21 mouse cellular contexts compared by ENCODE assay signal in the genomic region with DNA sequence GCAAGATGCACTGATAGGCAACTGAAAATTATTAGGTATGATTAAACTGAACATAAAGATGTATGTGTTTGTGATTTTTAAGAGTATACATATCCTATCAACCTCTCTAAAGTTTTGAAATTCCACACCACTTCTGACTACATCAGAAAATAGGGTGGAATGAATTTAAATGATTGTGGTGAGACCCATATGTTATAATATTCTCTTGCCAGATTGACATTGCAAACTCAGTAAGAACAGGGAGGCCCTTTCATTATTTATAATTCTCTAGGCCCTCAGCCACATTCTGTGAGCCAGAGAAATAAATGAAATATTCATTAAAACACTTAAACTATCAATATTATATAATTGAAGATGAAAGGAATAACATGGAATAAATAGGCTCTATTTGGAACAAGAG.
"Had no signal": no experiment of that assay in that cellular context is flagged by ENCODE, and none has a peak within 500 bp of the region (broad histone marks: within the 10 kb centered on the region; RNA-seq: fewer than 3 reads in every experiment).

No protein-coding gene starts in this region.

- H3K4me3 ChIP-seq: layer of hippocampus, adult 2 months; limb, embryonic 10.5 days; limb, embryonic 13.5 days; liver, embryonic 12.5 days; liver, embryonic 15.5 days; lung, embryonic 15.5 days; megakaryocyte, embryonic 14.5 days; midbrain, embryonic 10.5 days; midbrain, embryonic 15.5 days; neural tube, embryonic 12.5 days; neural tube, embryonic 15.5 days had no signal

- DNase-seq: kidney, postnatal 25 days; layer of hippocampus, adult 9-11 months; liver; lung, adult 18-20 months; lung, postnatal 10 days; lung, postnatal 36 days; thymus, adult 2 months; thymus, postnatal 14 days; thymus, postnatal 4 days had no signal

- H3K9ac ChIP-seq: limb, embryonic 13.5 days; liver, embryonic 12.5 days; liver, embryonic 15.5 days; lung, embryonic 15.5 days; midbrain, embryonic 15.5 days; neural tube, embryonic 12.5 days; neural tube, embryonic 15.5 days had no signal

- H3K9me3 ChIP-seq: limb, embryonic 10.5 days; limb, embryonic 13.5 days; liver, embryonic 12.5 days; liver, embryonic 15.5 days; lung, embryonic 15.5 days; megakaryocyte, embryonic 14.5 days; midbrain, embryonic 10.5 days; midbrain, embryonic 15.5 days; neural tube, embryonic 12.5 days; neural tube, embryonic 15.5 days had no signal

- H3K4me2 ChIP-seq: limb, embryonic 13.5 days; liver, embryonic 12.5 days; liver, embryonic 15.5 days; lung, embryonic 15.5 days; midbrain, embryonic 15.5 days; neural tube, embryonic 12.5 days; neural tube, embryonic 15.5 days had no signal

- H3K27me3 ChIP-seq: limb, embryonic 13.5 days; liver, embryonic 12.5 days; liver, embryonic 15.5 days; lung, embryonic 15.5 days; megakaryocyte, embryonic 14.5 days; midbrain, embryonic 15.5 days; neural tube, embryonic 12.5 days; neural tube, embryonic 15.5 days had no signal

- H3K27ac ChIP-seq: kidney, postnatal 0 days; layer of hippocampus, adult 2 months; limb, embryonic 10.5 days; limb, embryonic 13.5 days; liver, embryonic 12.5 days; liver, embryonic 15.5 days; lung, embryonic 15.5 days; midbrain, embryonic 10.5 days; midbrain, embryonic 15.5 days; neural tube, embryonic 12.5 days; neural tube, embryonic 15.5 days had no signal

- H3K36me3 ChIP-seq: limb, embryonic 10.5 days; limb, embryonic 13.5 days; liver, embryonic 12.5 days; liver, embryonic 15.5 days; lung, embryonic 15.5 days; midbrain, embryonic 10.5 days; midbrain, embryonic 15.5 days; neural tube, embryonic 12.5 days; neural tube, embryonic 15.5 days had no signal

- ATAC-seq: liver, embryonic 12.5 days; midbrain, embryonic 15.5 days had no signal

- H3K4me1 ChIP-seq: limb, embryonic 10.5 days; limb, embryonic 13.5 days; liver, embryonic 12.5 days; liver, embryonic 15.5 days; lung, embryonic 15.5 days; megakaryocyte, embryonic 14.5 days; midbrain, embryonic 10.5 days; midbrain, embryonic 15.5 days; neural tube, embryonic 12.5 days; neural tube, embryonic 15.5 days had no signal
